Mouse (Mus musculus) ES-E14 (cell line): ENCODE results near the gene Slc44a4.

Experiments used
- HCFC1 ChIP-seq: IDR thresholded peaks from 2 replicates; pipeline ENCODE4 v1.6.1; 2012; ENCODE audit warnings: low read length, inconsistent platforms, borderline replicate concordance; ENCODE audit not compliant: insufficient read depth
- ZC3H11A ChIP-seq: IDR thresholded peaks from 2 replicates; pipeline ENCODE4 v1.6.1; 2012; ENCODE audit warnings: low read depth, mild to moderate bottlenecking, inconsistent platforms, low read length, borderline replicate concordance

- TF ChIP-seq ZC3H11A (no peak), HCFC1 (no peak)
Observed at GRCm38 (mm10) chr17:34899053-34899889, 15.0 kb upstream of the Slc44a4 start.
